Mouse (Mus musculus) MEL-GATA-1-ER (cell line): ENCODE measurements around the gene Wdr70.
A peak's percentile ranks its signal among the peaks of the same experiment; 100 is the strongest.

Source experiments
- DNase-seq: peaks from one replicate; pipeline ENCODE4 v3.0.0-alpha.2; 2012; ENCODE audit warnings: low read depth; ENCODE audit errors: extremely low read depth

The Wdr70 gene

DNA sequence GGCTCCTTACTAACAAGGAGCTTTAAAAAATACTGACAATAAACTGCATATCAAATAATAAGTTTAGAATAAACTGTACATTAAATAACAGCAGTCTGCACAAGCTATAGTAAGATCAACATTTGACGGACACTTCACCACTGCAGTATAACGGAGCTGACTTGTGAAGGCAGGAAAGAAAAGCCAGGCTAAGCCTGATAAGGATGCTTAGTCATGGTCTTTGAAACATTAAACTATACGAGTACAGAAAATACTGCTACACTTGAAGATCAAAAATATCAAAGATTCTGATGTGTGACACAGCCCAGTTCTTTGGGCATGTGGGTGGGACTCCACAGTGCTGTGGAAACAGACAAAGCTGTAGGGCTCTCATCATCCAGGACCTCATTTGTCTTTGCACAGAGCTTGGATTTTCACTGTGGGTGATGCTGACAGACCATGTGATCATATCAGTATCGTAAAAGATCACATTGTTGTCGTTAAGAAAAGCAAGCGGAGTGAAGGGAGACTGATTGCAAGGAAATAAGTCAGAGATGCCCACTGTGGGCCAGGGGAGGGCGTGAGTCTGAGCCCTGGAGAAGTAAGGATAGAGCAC, 163.3 kb downstream of the Wdr70 start:
- DNase-seq = peak; percentile 63

DNA sequence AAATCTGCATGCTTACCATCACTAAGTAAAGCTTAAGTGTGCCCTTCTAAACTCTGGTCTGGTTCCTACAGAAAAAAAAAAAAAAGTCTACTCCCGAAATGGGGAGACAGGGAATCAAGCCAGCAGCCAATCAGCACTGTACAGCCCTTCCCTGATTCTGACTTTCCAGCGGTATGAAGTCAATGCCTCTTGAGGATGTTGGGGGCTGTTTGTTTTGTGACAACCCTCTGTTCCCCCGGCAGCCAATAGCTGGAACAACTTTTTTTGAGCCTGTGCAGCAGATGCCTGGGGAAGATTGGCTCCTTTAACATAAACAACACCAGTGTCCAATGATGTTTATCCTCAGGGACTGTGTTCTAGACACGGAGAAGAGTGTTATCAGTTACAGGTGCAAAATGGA, 164.4 kb downstream of the Wdr70 start:
- no peak for DNase-seq

DNA sequence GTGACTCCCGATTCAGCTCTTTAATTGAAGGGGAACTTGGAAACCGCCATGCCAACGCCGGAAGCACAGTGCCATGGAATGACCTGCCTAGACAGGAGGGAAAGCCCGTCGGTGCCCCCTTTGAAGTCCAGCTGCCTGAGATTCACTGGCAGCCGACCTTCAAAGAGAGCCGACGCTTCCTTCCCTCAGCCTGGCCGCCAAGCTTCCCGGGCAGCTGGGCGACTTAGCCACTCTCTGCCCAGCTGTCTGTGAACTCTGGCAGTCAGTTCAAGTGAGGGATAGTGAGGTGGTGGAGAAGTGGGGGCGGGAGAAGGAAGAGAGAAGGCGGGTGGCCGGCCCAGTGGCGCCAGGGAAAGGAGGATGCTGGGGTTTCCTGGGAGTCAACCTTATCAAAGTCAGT, 164.9 kb downstream of the Wdr70 start:
- no peak for DNase-seq

DNA sequence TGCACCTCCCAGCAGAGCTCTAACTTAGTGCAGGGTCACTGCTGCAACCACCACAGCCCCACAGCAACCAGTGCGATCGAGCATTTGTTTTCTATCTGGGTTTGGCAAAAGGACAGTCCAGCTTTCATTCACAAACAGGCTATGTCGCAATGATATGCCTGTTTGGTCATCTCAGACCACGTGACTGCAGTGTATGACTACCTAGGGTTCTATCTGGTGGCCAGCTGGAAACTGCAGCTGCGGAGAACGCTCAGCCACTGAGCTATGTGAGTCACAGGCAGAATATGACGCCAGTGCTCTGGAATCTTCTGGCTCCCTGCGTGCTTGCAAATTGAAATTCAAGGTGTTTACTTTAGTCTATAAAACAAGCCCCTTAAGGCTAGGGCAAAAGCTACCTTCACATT, 167.4 kb downstream of the Wdr70 start:
- DNase-seq = no peak

DNA sequence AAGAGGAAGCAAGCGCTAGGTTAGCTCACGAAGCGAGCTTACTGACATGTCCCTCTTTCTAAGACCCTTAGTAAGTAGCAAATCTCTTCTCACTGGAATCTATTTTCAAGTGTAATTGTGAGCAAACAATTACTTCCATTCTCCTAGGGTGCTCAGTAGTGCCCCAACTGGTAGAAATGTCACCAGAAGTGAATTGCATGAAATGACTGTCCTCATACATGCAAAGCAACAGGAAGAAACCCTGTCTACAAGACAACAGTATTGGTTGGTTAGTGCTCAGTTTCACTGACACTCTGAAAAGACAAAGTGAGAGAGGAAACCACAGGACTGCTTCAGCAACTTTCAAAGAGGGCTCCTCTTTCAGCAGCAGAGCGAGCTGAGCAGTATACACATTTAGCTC, 173.6 kb downstream of the Wdr70 start:
- no peak for DNase-seq

DNA sequence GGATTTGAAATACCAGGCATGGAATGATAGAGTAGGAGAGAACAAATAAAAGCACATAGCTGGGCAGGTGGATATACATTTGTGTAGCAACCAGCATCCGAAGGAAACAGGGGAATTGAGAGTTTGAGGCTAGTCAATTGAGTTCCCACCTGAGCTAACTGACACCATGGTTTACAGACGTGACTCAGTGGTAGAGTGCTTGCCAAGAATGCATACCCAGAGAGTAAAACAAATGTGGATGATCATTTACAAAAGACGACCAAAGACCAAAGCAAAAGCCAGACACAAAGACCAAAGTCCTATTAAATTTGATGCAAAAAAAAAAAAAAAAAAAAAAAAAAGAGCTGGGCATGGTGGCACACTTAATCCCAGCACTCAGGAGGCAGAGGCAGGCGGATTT, 175.7 kb downstream of the Wdr70 start:
- DNase-seq = no peak

DNA sequence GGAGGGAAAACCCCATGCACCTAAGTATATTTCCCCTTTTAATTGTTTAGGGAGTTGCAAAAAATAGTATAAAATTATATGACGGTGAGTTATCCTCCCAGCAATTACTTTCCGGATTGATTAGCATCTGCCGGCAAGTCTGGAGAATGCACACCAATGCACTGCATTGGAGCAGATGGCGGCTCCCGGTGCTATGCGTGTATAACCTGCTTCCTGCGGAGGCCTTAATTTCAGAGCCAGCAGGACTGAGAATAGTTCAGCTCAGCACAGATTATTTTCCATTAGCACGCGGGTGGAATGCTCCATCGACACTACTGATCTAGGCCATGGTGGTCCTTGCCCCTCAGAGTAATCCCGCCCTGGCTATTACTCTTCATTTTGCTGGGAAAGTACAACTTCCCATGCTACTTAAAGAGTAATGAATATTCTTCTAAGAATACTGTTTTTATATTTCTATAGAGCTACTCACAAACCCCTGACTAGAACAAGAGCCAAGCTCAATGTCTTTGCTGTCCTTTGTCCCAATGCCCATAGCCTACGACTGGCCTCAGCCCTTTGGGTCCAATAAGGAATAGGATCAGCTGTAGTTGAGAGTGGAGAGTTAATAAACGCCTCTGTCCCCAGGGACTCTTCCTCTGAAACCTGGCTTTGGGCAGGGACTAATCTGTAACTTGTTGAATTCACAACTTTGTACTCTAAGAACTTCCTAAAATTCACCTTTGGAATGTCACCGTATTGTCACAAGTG, 176.5 kb downstream of the Wdr70 start:
- DNase-seq = no peak

DNA sequence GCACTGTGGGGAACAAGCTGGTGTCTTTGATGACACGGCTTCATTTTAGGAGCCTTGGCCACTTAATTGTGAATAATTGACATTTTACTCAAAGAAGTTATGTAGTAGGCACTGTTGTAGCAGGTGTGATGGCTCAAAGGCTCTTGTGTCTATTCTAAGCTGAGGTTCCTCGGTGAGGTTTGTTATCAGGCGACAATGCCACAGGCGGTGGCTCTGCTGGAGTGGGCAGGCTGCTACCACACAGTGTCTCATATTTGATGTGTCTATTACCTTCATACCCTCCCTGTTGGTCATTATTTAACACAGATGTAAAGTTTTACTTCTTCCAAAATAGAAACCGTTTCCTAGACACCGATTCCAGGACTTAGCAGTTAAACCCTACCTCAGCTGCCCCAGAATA, 177.9 kb downstream of the Wdr70 start:
- no peak for DNase-seq

DNA sequence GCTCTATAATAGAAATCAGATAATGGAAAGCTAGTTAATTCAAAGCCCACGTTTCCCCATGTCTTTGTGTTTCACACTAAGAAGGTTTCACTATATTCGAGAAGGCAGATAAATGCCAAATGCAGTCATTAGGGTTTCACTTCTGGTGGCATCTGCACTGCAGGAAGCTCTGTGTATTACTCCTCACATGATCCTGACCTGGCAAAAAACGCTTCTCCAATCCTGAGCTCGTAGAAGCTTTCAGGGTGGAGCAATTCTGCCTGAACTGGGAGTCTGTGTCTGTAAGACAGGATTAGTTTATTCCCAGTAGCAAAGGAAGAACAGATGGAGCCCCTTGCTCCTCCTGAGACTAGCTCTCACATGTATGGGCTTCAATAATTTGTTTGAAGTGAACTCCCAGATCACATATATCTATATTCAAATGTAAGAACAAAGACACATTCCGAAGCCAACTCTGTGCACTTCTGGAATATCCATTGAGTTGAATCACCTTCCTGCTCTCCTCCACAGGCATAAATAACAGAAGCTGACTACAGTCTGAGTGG, 192.4 kb downstream of the Wdr70 start:
- no peak for DNase-seq

DNA sequence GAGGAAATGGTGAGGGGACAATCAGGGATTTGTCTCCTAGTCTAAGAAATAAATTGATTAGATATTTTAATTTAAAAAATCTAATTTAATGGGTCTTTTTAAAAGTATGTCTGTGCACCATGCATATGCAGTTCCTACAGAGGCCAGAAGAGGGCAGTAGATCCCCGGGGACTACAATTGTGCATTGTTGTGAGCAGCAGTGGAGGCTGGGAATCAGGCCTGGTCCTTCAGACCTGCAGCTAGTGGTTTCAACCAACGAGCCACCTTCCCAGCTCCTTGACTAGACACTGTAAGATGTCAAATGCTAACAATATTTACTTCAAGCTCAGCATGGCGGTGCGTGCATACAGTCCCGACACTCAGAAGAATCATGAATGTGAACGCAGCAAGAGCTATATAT, 199.7 kb downstream of the Wdr70 start:
- DNase-seq = no peak

DNA sequence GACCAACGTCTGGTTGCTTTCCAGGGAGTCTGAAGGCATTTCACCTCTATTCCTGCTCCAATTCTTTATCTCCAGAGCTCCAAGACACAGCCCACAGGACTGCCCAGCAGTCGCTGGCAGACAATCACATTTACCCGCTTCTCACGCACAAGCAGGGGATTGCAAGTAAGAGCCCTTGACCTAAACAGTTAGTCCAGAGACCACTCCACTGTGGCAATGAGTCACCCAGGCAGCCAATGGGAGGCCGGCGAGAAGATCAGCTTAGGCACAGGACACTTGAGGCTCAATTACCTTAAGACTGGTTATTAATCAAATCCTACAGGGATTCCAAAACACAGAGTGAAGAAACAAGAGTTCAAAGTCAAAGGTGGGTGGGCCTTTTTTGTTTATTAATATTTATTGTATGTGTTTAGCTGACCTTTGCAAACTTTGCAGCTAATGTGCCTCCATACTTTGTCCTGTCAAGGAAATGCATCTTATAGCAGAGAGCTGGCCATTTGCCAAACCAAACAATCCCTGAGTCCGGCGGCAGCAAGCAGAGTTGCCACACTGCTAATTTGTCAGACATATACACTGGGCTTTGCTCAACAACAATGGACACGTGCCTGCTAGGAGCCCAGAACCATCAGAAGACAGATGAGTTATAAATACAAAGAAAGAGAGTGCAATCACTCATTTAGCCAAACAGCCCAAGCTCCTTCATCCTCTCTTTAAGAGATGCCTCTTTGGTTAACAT, 207.3 kb downstream of the Wdr70 start:
- DNase-seq = no peak

DNA sequence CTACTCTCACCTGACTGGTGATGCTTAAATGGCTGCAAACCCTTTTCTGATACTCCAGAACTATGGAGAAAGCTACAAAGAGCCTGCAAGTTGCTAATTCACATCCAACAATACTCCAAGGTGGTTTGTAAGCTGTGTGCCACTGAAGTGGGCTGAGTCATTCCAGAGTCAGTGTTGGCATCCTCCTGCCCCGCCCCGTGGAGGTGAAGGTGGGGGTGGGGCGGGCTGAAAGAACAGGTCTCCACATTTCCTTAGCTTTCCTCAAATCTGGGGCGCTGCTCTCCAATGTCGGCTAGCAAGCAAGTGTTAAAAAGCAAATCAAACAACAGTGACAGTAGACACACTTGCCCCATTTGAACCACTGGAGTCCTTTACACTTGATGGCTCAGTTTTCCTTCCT, 208.7 kb downstream of the Wdr70 start:
- DNase-seq = no peak

DNA sequence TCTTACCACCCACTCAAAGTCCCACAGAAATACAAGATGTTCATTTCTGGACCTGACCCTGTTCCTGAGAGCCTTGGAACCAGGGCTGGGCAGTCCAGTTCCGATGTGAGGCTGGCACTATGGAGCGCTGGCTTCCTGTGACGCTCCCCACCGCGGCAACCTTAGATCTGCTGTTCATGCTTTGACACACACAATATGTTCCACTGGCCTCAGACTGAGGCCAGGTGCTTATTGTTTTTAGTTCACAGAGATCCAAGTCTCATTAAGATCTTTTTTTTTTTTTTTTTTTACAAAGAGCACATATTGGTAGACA, 209.7 kb downstream of the Wdr70 start:
- DNase-seq = no peak

DNA sequence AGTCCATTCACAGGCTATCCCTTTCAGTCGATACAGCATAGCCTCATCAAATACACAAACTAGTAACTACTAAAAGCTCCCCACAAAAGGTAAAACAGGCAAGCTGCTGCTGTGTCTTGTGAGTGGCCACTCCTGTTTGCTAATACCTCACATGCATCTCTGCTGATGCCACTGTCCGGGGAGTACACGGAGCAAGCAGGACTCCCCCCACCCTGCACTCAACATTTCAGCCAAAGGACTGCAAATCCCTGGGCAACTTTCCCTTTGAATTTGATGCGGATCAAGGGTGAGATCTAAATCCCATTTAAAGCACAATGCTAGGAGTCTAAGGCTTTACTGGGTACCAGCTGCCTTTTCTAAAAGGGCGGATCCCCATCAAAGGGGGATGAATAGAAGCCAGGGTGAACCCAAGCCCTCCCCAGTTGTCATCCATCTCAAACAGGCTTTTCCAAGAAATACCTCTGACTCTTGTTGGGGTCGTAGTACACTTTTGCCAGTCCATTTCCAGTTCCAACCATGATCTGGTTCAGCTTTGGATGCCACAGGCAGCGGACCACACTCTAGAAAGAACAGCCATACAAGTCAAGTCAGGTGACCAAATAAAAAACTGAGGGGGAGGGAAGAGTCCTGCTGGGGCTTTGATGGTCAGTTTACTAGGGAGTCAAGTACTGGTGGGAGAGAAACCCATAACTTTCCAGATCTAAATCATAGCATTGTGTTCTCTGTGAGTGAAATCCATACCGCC, 210.2 kb downstream of the Wdr70 start:
- no peak for DNase-seq

DNA sequence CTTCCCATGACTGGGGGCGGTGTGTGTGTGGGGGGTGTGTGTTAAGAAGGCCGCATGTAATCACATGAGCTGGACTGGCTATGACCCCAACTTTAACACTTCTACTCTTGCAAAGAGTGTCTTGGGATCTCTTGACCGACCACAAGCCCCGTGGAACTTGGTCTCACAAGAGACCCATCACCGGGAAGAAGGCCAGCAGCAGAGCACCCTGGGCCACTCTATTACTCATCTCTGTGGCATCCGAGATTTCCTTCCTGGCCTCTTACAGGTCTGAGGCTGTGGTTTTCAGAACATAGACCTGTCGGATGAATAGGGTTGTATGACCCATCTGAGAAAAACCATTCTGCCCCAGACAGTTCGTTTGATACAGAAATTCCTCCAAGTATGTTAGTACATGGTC, 212.4 kb downstream of the Wdr70 start:
- no peak for DNase-seq

DNA sequence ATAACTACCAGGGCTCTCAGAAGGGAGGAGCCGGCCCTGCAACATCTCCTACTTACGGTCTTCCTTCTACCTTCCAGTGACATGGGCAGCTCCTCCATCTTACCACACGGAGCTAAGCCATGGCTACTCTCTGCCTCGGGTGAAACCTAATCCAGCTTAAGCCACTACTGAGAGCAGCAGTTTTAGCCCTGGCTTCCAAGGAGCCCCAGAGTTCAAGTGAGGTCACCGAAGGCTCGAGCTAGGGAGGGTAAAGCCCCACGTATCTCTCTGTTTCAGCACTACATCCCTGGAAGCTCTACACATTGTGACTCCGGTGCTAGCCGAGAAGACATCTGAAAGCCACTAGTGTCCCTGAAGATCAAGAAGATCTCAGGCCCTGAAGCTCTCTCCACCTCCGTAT, 213.9 kb downstream of the Wdr70 start:
- no peak for DNase-seq

DNA sequence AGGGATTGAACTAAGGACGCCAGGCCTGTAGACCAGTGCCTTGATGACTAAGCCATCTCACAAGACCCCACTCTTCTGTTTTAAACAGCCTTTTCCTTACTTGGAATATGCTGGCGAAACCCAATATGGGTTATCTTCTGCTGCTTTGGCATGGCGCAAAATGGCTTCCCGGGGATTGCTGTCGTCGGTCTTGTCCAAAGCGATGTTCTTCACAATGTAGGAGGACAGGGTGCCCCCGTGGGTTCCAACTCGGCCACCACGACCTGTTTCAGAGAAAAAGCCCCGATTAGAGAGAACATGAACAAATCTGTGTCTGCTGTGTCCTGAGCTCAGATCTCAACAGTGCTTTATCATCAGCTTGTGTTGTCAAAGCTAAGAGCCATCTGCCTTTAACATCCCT, 214.8 kb downstream of the Wdr70 start:
- no peak for DNase-seq

DNA sequence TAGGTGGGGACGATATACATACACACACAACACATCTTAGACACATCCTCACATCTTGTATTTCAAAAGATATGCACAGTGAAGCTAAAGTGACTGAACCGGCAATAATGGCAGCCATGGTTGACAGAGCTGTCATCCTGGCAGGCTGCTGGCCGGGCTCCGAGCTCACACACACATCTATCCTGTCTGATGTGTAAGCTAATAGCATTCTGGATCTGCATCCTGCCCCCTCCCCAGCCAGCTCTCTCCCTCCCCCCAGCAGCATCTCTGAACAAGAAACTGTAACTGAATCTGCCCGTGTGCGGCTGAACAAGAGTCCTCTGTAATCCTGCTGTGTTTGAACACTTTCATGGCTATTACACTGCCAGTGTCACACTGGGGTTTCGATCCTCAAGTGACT, 219.1 kb downstream of the Wdr70 start:
- no peak for DNase-seq

DNA sequence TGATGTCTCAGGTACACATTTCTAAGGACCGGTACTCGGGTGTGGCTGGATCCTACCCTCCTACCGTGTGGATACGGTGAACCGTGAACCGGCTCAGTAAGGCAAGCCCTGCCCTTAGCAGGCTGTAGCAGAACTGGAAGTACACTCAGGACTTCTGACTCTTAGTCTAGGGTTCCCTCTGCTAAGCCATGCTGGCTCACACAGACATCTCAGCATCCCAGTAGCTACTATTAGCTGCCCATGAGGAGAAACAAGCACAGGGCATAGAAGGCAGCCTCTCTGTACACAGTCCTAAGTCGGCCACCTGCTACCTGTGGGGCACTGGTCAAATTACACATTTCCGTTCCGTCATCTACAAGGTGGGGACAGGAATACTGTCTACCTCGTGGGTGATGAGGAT, 220.1 kb downstream of the Wdr70 start:
- DNase-seq = no peak

DNA sequence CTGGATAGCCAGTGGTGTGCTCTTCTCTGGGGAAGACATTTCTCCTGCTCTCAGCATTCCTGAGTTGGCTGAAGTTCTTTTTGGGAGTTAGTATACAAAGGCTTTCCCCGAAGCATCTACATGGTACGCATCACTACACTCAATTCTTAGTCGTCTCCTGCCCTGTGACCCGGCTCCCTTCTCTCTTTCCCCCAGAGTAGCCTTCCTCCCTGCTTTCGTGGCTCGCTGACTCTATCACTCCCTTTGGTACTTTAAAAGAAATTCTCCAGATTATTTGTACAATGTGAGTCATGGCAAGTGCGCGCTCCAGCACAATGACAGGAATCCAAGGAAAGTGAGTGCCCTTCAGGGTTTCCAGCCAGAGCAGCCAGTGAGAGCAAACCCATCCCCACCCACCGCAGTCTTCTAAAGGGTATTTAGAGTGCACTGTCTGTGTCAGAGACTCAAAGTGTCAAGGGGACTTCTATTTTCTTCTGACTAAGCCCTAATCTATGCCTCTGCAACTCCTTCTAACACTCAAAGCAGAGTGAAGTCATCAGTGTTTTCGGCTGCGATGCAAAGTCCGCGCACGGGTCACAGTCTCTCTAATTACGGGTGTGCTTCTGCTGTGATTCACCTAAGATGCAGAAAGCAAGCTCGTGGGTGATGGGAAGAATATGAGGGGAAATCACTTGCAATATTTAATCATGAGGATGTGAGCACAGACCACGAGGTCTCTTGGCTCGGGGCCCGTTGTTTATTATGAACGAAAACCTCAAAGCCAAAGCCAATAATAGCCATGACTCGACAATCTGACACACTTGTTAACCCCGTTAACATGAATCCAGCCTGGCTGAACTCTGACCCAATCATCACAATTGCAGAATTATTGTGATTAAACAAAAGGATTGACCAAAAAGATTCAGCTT, 221.2 kb downstream of the Wdr70 start:
- no peak for DNase-seq

DNA sequence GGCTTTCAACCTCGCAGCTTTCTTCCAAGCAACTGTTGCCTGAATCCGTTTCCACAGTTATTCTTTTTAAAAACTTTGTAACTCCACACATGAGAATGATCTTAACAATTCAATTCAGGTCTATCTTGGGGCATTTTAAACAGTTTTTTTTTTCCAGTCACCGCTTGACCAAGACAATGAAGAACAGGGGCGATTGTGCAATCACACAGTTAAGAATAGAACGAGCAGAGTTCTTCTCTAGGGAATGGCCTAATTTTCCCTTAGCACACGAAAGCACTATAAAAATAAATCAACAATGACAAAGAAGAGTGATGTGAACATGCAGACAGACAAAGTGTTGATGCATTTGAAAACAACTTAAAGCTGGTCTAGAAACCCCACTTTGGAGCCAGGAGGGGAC, 223.1 kb downstream of the Wdr70 start:
- no peak for DNase-seq
